Mouse (Mus musculus): ENCODE data around the gene Erc2.

Erc2 gene

GRCm38 (mm10) chr14:27935714-27936113 lies 313.5 kb downstream of the Erc2 start:
- DNase-seq (ENCODE audit: low read depth, low spot score) = no peak

GRCm38 (mm10) chr14:27937922-27938321 lies 315.7 kb downstream of the Erc2 start:
- DNase-seq (ENCODE audit: low read depth, low spot score) = no peak

DNA sequence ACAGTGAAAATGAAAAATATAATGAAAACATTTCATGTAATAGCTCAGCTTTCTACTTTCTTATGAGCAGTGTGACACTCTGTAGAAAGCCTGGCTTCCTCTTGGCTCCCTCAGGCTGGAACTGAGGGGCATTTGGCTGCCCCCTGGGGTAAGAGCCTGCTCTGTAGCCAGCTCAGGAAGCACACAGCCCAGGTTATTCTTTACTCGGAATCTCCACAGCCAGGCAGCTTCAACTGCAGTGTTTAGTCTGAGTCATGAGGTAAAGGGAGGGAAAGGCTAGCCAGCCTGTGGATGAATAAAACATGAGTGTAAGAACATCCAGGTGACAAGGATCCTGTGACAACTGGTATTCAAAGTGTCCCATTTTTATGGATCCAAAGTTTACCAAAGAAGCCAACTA lies 323.0 kb downstream of the Erc2 start:
- no peak for DNase-seq (ENCODE audit: low read depth, low spot score)

GRCm38 (mm10) chr14:27946211-27946610 lies 324.0 kb downstream of the Erc2 start:
- no peak for DNase-seq (ENCODE audit: low read depth, low spot score)

- peak; percentile 78 for DNase-seq (ENCODE audit: low read depth, low spot score)
These were observed 326.2 kb downstream of the Erc2 start for GRCm38 (mm10) chr14:27948391-27948790.

GRCm38 (mm10) chr14:27953814-27954213 lies 331.6 kb downstream of the Erc2 start:
- DNase-seq (ENCODE audit: low read depth, low spot score) = no peak

DNA sequence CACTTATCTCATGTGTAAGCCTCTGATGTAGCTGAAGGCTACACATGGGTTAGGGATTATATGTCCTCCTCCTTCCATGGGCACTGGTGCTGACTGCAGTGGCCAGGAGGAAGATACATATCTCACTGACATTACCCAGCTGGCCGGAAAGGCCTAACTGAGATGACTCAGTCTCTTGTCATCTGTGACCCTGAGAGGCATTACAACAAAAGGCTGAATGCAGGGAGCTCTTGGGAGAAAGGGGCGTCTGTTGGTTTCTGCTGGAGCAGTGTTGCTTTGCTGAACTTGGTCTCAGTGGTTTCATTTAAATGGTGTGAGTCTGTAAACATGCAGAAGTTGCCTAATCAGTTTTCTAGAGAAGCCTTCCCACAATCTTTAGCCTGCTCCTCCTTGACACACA lies 334.6 kb downstream of the Erc2 start:
- DNase-seq (ENCODE audit: low read depth, low spot score) = no peak

DNA sequence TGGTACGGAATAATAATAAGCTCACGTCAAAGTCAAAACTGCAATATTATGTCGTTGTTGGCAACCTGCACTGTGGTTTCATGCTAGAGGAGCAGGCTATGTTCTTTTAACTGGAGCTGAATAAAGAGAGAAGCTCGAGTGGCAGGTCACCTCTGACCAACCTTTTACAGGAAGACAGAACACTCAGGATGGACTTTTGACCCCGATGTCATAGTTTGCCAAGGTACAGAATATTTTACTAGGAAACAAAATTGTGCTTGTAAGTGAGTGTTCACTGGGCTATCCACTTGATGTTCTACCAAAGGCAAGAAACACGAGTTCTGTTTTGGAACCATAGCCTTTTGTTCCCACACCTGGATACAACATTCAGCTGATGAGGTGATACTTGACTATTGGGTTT lies 351.5 kb downstream of the Erc2 start:
- DNase-seq (ENCODE audit: low read depth, low spot score) = no peak

DNA sequence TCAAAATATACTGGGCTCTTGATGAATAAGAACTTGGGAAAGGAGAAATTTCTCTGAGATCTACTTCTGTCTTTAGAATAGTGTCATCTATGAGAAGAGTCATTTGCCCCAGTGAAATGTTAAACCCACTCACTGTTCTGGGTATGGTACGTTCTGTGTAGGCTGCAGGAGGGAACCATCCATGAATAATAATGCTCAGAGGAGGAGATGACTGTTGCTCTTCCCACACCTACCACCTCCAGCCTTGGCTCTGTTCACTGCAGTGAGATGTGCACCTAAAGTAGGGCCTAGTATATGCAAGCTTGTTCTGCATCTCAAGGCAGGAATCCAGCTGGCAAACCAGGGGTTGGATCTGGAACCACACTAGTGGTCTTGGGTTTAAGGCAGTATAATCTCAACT lies 353.4 kb downstream of the Erc2 start:
- no peak for DNase-seq (ENCODE audit: low read depth, low spot score)

- DNase-seq (ENCODE audit: low read depth, low spot score) = no peak
These were observed 362.5 kb downstream of the Erc2 start for GRCm38 (mm10) chr14:27984758-27985157.

- DNase-seq (ENCODE audit: low read depth, low spot score) = no peak
These were observed 363.0 kb downstream of the Erc2 start for GRCm38 (mm10) chr14:27985201-27985600.

- no peak for DNase-seq (ENCODE audit: low read depth, low spot score)
These were observed 365.2 kb downstream of the Erc2 start for GRCm38 (mm10) chr14:27987422-27987821.

DNA sequence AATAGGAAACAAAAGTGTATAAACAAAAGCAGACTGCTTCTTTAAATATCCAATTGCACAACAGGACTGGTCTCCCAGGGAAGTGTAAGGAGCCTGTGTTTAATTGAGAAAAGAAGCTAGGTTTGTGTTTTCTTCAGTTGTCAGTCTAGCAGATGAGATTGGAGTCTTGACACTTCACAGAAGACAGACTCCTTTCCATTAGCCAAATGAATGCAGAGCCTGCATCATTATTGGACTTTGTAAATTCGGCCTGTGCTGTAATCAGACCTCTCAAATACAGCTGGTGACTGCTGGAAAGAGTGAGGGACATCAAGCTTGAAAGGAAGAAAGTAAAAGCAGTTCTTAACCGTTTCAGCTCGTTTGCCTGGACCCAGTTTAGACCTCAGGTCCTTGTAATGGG lies 376.3 kb downstream of the Erc2 start:
- no peak for DNase-seq (ENCODE audit: low read depth, low spot score)

DNA sequence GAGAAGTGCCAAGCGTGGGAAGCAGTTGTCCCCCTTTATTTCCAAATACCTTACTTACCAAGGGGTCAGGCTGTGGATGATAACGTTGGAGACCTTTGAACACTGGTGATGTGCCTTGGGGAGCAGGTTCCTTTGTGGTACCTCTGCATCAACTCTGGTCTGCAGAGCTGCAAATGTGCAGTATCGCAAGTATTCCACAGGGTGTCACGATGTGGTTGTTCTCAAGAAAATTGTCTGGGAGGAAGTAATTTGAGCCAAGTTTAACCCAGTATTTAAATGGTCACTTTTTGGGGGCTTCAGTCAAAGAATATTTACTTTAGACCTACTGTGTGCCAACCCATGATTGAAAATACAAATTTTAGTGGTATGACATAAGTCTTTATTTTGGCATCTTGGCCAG lies 381.8 kb downstream of the Erc2 start:
- peak; percentile 11 for DNase-seq (ENCODE audit: low read depth, low spot score)

- no peak for DNase-seq (ENCODE audit: low read depth, low spot score)
These were observed 388.5 kb downstream of the Erc2 start for GRCm38 (mm10) chr14:28010536-28011280.

DNA sequence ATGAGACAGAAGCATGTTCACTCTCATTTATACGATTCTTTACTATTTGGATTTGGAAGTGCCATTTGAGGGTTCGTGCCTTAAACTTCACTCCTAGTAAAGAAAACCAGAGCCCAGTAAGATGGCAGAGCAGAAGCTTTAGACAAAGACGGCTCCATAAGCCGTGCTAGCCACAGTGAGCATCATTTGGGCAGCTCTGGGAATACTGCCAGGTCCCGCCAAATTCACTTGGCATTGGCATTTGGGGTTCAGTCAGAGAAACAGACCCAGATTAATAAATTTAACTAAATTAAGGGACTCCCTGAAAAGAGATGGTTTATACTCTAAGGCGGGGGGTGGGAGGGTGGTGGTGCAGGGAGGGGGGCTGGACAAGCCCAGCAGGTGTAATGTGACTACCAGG lies 401.0 kb downstream of the Erc2 start:
- peak; percentile 1 for DNase-seq (ENCODE audit: low read depth, low spot score)

GRCm38 (mm10) chr14:28030870-28031269 lies 408.6 kb downstream of the Erc2 start:
- DNase-seq (ENCODE audit: low read depth, low spot score) = peak; percentile 5

DNA sequence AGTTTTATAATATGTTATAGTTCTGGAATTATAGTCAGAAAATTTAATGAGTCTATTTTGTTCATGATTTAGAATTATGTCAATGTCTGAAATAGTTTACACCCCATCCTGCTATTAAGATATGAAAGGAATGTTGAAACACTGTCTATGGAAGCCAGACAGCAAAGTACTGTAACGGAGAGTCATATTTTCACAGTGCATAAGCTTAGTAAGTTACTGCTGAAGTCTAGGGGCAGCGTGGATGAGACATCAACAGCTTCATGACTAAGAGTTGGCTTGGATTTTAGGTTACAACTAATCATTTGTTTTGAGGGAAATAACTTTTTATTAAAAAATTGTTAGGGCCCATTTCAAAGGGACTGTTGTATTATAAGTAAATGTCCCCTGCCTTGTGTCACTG lies 412.8 kb downstream of the Erc2 start:
- no peak for DNase-seq (ENCODE audit: low read depth, low spot score)

- DNase-seq (ENCODE audit: low read depth, low spot score) = no peak
These were observed 420.9 kb downstream of the Erc2 start for GRCm38 (mm10) chr14:28043095-28043494.

DNA sequence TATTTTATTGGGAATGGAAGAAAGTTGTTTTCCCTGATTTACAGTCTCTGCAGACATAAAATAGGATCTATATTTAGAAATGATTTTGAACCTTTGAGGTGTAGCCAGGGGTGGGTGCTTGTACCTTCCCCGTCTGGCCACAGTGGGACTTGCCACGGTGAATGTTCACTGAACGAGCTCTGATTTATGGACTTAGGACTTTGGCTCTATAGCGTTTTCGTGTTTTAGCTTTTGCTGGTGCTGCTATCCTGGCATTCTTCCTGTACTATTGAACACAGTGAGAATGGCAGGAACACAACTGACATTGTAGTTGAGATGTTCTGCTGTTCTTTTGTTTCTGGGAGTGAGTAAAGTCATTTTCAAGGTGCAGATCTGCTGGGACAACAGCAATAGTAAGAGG lies 429.4 kb downstream of the Erc2 start:
- no peak for DNase-seq (ENCODE audit: low read depth, low spot score)

GRCm38 (mm10) chr14:28057159-28057884 lies 435.1 kb downstream of the Erc2 start:
- no peak for DNase-seq (ENCODE audit: low read depth, low spot score)

DNA sequence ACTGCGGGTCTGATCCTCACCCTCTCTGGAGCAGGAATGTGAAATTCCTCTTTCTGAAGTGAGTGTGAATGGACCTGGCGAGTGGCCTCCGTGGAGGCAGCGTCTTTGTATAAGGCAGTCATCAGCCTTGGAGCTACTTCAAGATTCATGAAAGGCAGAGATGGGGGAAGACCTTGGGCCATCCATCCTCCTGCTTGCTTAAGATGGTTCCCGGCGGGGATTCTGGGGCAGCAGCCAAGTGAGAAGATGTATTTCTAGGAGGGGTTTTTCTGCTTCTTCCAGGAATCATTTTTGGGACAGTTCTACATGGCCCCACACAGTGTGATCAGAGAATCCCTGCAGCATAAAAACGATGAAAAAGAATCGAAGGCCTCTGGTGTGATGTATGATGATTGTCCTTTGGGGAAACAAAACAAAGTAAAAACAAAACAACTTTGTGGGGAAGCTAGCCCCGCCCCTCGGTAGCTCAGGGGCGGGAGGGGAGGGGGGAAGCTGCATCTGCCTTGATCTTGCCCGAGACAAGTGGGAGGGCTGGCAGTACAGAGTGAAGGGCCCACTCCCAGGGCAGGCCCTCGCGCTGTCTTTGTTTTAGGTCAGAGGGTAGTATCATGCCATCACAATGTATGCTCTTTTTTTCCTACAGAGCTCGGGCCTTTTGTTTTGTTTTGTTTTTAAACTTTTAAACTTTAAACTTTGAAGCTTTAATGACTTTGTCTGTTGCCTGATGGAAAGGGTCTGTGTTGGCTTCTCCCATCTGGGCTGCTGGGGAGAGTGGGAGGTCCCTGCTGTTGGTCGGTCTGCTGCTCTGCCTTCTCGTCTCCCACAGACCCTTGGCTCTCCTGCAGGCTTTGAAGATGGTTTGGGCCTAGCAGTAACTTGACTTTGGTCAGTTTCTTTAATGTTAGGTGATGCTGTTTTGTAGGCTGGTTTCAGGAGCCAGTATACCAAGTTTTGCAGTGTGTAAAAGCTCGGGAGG lies 435.9 kb downstream of the Erc2 start:
- DNase-seq (ENCODE audit: low read depth, low spot score) = peak; percentile 67

Data from ZHBTc4 (cell line).